ENCODE assay signal across 8 mouse cellular contexts in the genomic region with DNA sequence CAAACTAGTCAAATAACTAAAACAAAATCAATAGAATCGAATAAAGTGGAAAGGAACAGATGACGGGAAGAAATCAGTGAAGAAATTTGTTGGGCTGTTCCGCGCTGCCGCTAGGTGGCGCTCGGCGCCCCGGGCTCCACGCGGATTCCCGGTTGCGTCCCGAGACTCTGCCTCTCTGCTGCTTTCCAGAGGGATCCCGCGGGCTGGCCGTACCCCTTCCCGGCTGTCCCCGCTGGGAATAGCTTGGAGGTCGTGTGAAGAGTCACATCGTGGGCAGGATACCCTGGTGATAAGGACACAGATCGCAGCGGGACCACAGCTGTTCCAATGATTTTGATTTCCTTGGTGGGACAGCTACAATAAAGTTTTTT. TPM values are rescaled to one million over a fixed set of nuclear protein-coding genes. Genes with fewer than 3 reads are reported as not detected.
A peak's percentile ranks its signal among the peaks of the same experiment; 100 is the strongest.
DNase-seq lines count a peak whose midpoint lies in the region; ATAC-seq and TF ChIP-seq lines count a peak whose summit lies in the region.

No protein-coding gene starts in this region.

- WGBS in embryonic facial prominence, embryonic 13.5 days, result 2% methylated on average over 23 of the region's 23 CpGs
- WGBS in liver, embryonic 11.5 days, result under 1% methylated on average over 23 of the region's 23 CpGs
- under 1% methylated on average over 23 of the region's 23 CpGs for WGBS in stomach, embryonic 16.5 days

- peak overlapping the region; percentile 45 for H3K4me3 ChIP-seq in embryonic facial prominence, embryonic 13.5 days
- H3K4me3 ChIP-seq in liver, embryonic 11.5 days (ENCODE audit: low read depth, low read length), result peak overlapping the region; percentile 40
- no peak overlapping the region for H3K4me3 ChIP-seq in myocyte
- peak overlapping the region; percentile 53 for H3K4me3 ChIP-seq in stomach, embryonic 16.5 days (replicated peaks; ENCODE audit: low read length)

- no peaks in the 10 kb centered on the region for H3K9me3 ChIP-seq in embryonic facial prominence, embryonic 13.5 days
- no peaks in the 10 kb centered on the region for H3K9me3 ChIP-seq in liver, embryonic 11.5 days (ENCODE audit: control insufficient read depth, low read length)
- no peaks in the 10 kb centered on the region for H3K9me3 ChIP-seq in stomach, embryonic 16.5 days (replicated peaks; ENCODE audit: control insufficient read depth, low read length)

- no peaks in the 10 kb centered on the region for H3K27me3 ChIP-seq in embryonic facial prominence, embryonic 13.5 days
- H3K27me3 ChIP-seq in liver, embryonic 11.5 days (replicated peaks; ENCODE audit: control insufficient read depth, insufficient read depth, low read length), result no peaks in the 10 kb centered on the region
- H3K27me3 ChIP-seq in myocyte (ENCODE audit: control insufficient read depth, insufficient read depth, insufficient read length), result no peaks in the 10 kb centered on the region
- no peaks in the 10 kb centered on the region for H3K27me3 ChIP-seq in stomach, embryonic 16.5 days (ENCODE audit: control insufficient read depth, insufficient read depth, low read length)

- no peaks in the 10 kb centered on the region for H3K79me2 ChIP-seq in myocyte (ENCODE audit: control insufficient read depth, insufficient read depth)

- no peak for TF ChIP-seq POLR2A in myocyte (IDR thresholded peaks at IDR 0.05; ENCODE audit: insufficient read length, low read depth)

- peak overlapping the region; percentile 77 for H3K4me2 ChIP-seq in embryonic facial prominence, embryonic 13.5 days
- peak overlapping the region; percentile 75 for H3K4me2 ChIP-seq in liver, embryonic 11.5 days
- peak overlapping the region; percentile 79 for H3K4me2 ChIP-seq in myocyte (ENCODE audit: low read depth)
- peak overlapping the region; percentile 93 for H3K4me2 ChIP-seq in stomach, embryonic 16.5 days (ENCODE audit: low read depth, low read length)

- peak; percentile 60 to 68 for DNase-seq in urinary bladder, adult 18-20 months (ENCODE audit: low spot score in 2 of 2)
- DNase-seq in urinary bladder, postnatal 10 days (ENCODE audit: low spot score), result no peak
- DNase-seq in heart, adult 9 months (ENCODE audit: low spot score in 2 of 2), result peak; percentile 40 to 60
- peak; percentile 57 for DNase-seq in kidney, adult 9 months
- DNase-seq in liver, embryonic 11.5 days (ENCODE audit: low spot score), result peak; percentile 74

- H3ac ChIP-seq in myocyte (ENCODE audit: control insufficient read depth, insufficient read length), result no peak overlapping the region

- H3K9ac ChIP-seq in embryonic facial prominence, embryonic 13.5 days, result peak overlapping the region; percentile 67
- H3K9ac ChIP-seq in liver, embryonic 11.5 days (ENCODE audit: low read depth, low read length), result peak overlapping the region; percentile 20; the same call in 1 of the 2 replicates
- H3K9ac ChIP-seq in stomach, embryonic 16.5 days (ENCODE audit: low read length), result peak overlapping the region; percentile 71

- peaks cover 33% of the 10 kb centered on the region for H3K36me3 ChIP-seq in embryonic facial prominence, embryonic 13.5 days
- peaks cover 6% of the 10 kb centered on the region; the same call in 1 of the 2 replicates for H3K36me3 ChIP-seq in liver, embryonic 11.5 days (ENCODE audit: control insufficient read depth, insufficient read depth, low read length)
- peaks cover 6% of the 10 kb centered on the region for H3K36me3 ChIP-seq in myocyte (ENCODE audit: control insufficient read depth, insufficient read depth)
- peaks cover 7% of the 10 kb centered on the region for H3K36me3 ChIP-seq in stomach, embryonic 16.5 days (ENCODE audit: control insufficient read depth, insufficient read depth, low read length)

- peak overlapping the region; percentile 58; the same call in 1 of the 2 replicates for H3K27ac ChIP-seq in embryonic facial prominence, embryonic 13.5 days
- no peak overlapping the region for H3K27ac ChIP-seq in liver, embryonic 11.5 days (ENCODE audit: low read depth, low read length)
- H3K27ac ChIP-seq in stomach, embryonic 16.5 days (ENCODE audit: low read length), result peak overlapping the region; percentile 83

- peaks cover 13% of the 10 kb centered on the region for H3K4me1 ChIP-seq in embryonic facial prominence, embryonic 13.5 days
- H3K4me1 ChIP-seq in liver, embryonic 11.5 days (replicated peaks; ENCODE audit: control insufficient read depth, insufficient read depth, low read length), result peaks cover 5% of the 10 kb centered on the region
- no peaks in the 10 kb centered on the region; the same call in 1 of the 2 replicates for H3K4me1 ChIP-seq in stomach, embryonic 16.5 days (ENCODE audit: control insufficient read depth, insufficient read depth, low read length)

- 0 out of 2 replicates have a peak, but pooled peaks have one; percentile 48 for ATAC-seq in embryonic facial prominence, embryonic 13.5 days (ENCODE audit: insufficient number of reproducible peaks, insufficient read depth, low FRiP score, low TSS enrichment, low read depth)
- ATAC-seq in liver, embryonic 11.5 days (replicated peaks; ENCODE audit: low FRiP score), result no peak
- peak; percentile 56; the same call in 1 of the 2 replicates for ATAC-seq in stomach, embryonic 16.5 days (ENCODE audit: insufficient read depth, low FRiP score)

TF ChIP-seq in myocyte, 11 proteins besides CTCF, POLR2A, EP300 and RAD21:
- TF ChIP-seq MYOD1 (IDR thresholded peaks at IDR 0.05; ENCODE audit: control insufficient read depth in 1 of 3, insufficient read length in 2 of 3, low read depth in 2 of 3) (peak in 1 of 3 experiments; percentile 3), POLR2AphosphoS2 (IDR thresholded peaks at IDR 0.05; ENCODE audit: insufficient read length, low read depth) (no peak)

RNA-seq across cellular contexts. Expression of a gene that starts 19.6 kb away (rescaled TPM):
- 0.39 and 0.46 TPM in 2 replicates for polyA plus RNA-seq in embryonic facial prominence, embryonic 13.5 days (2015; fragmentation: Nextera tagmentation; extraction: Ambion mirVana)
- 2.6 and 3.1 TPM in 2 replicates for polyA plus RNA-seq in liver, embryonic 11.5 days (2014; fragmentation: Nextera tagmentation; extraction: Ambion mirVana)
- 0.01 TPM for polyA plus RNA-seq in myocyte (2012; fragmentation: generic; extraction: Trizol)
- polyA plus RNA-seq in stomach, embryonic 16.5 days (2015; fragmentation: Nextera tagmentation; extraction: Ambion mirVana), result 0.96 and 0.98 TPM in 2 replicates

RNA-seq across cellular contexts. Expression of a gene that starts 56.2 kb away (rescaled TPM):
- 77.0 and 83.5 TPM in 2 replicates for polyA plus RNA-seq in embryonic facial prominence, embryonic 13.5 days (2015; fragmentation: Nextera tagmentation; extraction: Ambion mirVana)
- polyA plus RNA-seq in liver, embryonic 11.5 days (2014; fragmentation: Nextera tagmentation; extraction: Ambion mirVana), result 52.8 and 57.7 TPM in 2 replicates
- 29.1 TPM for polyA plus RNA-seq in myocyte (2012; fragmentation: generic; extraction: Trizol)
- polyA plus RNA-seq in stomach, embryonic 16.5 days (2015; fragmentation: Nextera tagmentation; extraction: Ambion mirVana), result 54.6 and 57.8 TPM in 2 replicates

Comparison
In these comparisons a context has a peak if more than half of its experiments do, and no peak if none do; other contexts are left out.
1. H3K9ac ChIP-seq: peak in every context shown above with its lines; median percentile 71 in stomach, embryonic 16.5 days; 67 in embryonic facial prominence, embryonic 13.5 days; 20 in liver, embryonic 11.5 days.